In the genomic region with DNA sequence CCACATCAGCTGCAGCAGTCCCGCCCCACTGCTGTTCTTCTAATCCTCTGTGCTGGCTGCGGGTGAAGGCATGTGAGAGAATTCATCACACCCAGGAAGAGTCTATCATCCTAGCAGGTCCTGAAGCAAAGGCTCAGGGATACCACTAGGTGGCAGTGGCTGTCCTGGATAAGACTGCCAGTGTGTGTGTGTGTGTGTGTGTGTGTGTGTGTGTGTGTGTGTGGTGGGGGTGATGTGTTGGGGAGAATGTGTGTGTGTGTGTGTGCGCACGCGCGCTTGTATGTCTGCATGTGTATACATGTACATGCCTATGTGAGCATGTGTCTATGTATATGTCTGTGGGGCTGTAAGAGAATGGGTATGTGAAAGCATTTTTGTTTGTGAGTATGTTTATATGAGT, we compare ENCODE assay signal across 9 mouse cellular contexts. TPM values are rescaled to one million over a fixed set of nuclear protein-coding genes. Genes with fewer than 3 reads are reported as not detected.
DNase-seq lines count a peak whose midpoint lies in the region; ATAC-seq and TF ChIP-seq lines count a peak whose summit lies in the region.
"Had no signal": no experiment of that assay in that cellular context is flagged by ENCODE, and none has a peak within 500 bp of the region (broad histone marks: within the 10 kb centered on the region; RNA-seq: fewer than 3 reads in every experiment).

No protein-coding gene starts in this region.

- no peak overlapping the region for H3K4me3 ChIP-seq in heart, embryonic 10.5 days
- H3K4me3 ChIP-seq in testis, adult 2 months (ENCODE audit: control insufficient read depth, low read depth, low read length), result no peak overlapping the region
- no peak overlapping the region for H3K4me3 ChIP-seq in embryonic facial prominence, embryonic 10.5 days

- WGBS in heart, embryonic 10.5 days, result 72% methylated on average over 6 of the region's 6 CpGs
- WGBS in embryonic facial prominence, embryonic 10.5 days, result 69% methylated on average over 6 of the region's 6 CpGs

- ATAC-seq in megakaryocyte, adult 5-6 weeks (ENCODE audit: poor library complexity, severe bottlenecking), result 0 out of 2 replicates have a peak, but pooled peaks have one; percentile 18

- H3K27me3 ChIP-seq in heart, embryonic 10.5 days (ENCODE audit: insufficient read depth, poor library complexity, severe bottlenecking), result peaks cover 21% of the 10 kb centered on the region; the same call in 1 of the 2 replicates
- H3K27me3 ChIP-seq in testis, adult 2 months (ENCODE audit: control insufficient read depth, insufficient read depth, low read length), result no peaks in the 10 kb centered on the region
- H3K27me3 ChIP-seq in embryonic facial prominence, embryonic 10.5 days (replicated peaks; ENCODE audit: low read depth, poor library complexity, severe bottlenecking), result peaks cover 22% of the 10 kb centered on the region

- H3K9me3 ChIP-seq in heart, embryonic 10.5 days, result no peaks in the 10 kb centered on the region
- no peaks in the 10 kb centered on the region for H3K9me3 ChIP-seq in embryonic facial prominence, embryonic 10.5 days

- DNase-seq in heart, postnatal 4 days, result peak; percentile 58
- DNase-seq in heart, embryonic 10.5 days (ENCODE audit: low spot score), result no peak
- DNase-seq in testis, postnatal 14 days (ENCODE audit: low spot score), result no peak
- peak; percentile 60 for DNase-seq in embryonic facial prominence, embryonic 10.5 days (ENCODE audit: low spot score)
- no peak for DNase-seq in cerebellum, adult 9-10 months
- DNase-seq in T-cell, adult 2 months (ENCODE audit: low spot score), result no peak

- TF ChIP-seq CTCF in testis, adult 2 months (IDR thresholded peaks at IDR 0.05; ENCODE audit: control insufficient read depth, insufficient read depth, insufficient replicate concordance, low read depth, low read length), result peak; percentile 55; the same call in 1 of the 2 replicates

- no peaks in the 10 kb centered on the region for H3K36me3 ChIP-seq in heart, embryonic 10.5 days
- no peaks in the 10 kb centered on the region for H3K36me3 ChIP-seq in testis, adult 2 months (ENCODE audit: control insufficient read depth, insufficient read depth, low read length)
- no peaks in the 10 kb centered on the region for H3K36me3 ChIP-seq in embryonic facial prominence, embryonic 10.5 days (replicated peaks)

- TF ChIP-seq POLR2A in testis, adult 2 months (IDR thresholded peaks at IDR 0.05; ENCODE audit: control insufficient read depth, low read depth, low read length), result no peak

- H3K4me1 ChIP-seq in heart, embryonic 10.5 days, result peaks cover 44% of the 10 kb centered on the region
- H3K4me1 ChIP-seq in testis, adult 2 months (ENCODE audit: control insufficient read depth, insufficient read depth, low read length), result peaks cover 10% of the 10 kb centered on the region
- H3K4me1 ChIP-seq in embryonic facial prominence, embryonic 10.5 days, result peaks cover 24% of the 10 kb centered on the region

- H3K27ac ChIP-seq in heart, embryonic 10.5 days, result no peak overlapping the region
- H3K27ac ChIP-seq in testis, adult 2 months (ENCODE audit: control insufficient read depth, insufficient read depth, low read depth, low read length), result no peak overlapping the region
- no peak overlapping the region for H3K27ac ChIP-seq in embryonic facial prominence, embryonic 10.5 days (replicated peaks)

RNA-seq across cellular contexts. Expression of gene Aldh1a3, which starts 17.9 kb away (rescaled TPM):
- total RNA-seq in heart, postnatal 4 days (2021), result 1 to 10 TPM; 1.8 to 1.9 TPM
- polyA plus RNA-seq in heart, embryonic 10.5 days (2016; fragmentation: Nextera tagmentation; extraction: Ambion mirVana), result 0.95 and 1.6 TPM in 2 replicates
- 1.1 and 1.6 TPM in 2 replicates for polyA plus RNA-seq in testis, adult 2 months (2012; rRNA removed)
- polyA plus RNA-seq in embryonic facial prominence, embryonic 10.5 days (2016; fragmentation: Nextera tagmentation; extraction: Ambion mirVana), result 39.7 and 47.1 TPM in 2 replicates
- total RNA-seq in megakaryocyte, adult 5-6 weeks (2015), result 0.16 TPM in 1 of 2 replicates, not detected in the other
- total RNA-seq in megakaryocyte, adult 5-6 weeks (2017), result not detected in 2 replicates

RNA-seq across cellular contexts. Expression of gene Lrrk1, which starts 21.3 kb away (rescaled TPM):
- 10 to 100 TPM; 11.9 to 14.0 TPM for total RNA-seq in heart, postnatal 4 days (2021)
- polyA plus RNA-seq in heart, embryonic 10.5 days (2016; fragmentation: Nextera tagmentation; extraction: Ambion mirVana), result 9.9 and 12.3 TPM in 2 replicates
- 2.3 and 2.4 TPM in 2 replicates for polyA plus RNA-seq in testis, adult 2 months (2012; rRNA removed)
- polyA plus RNA-seq in embryonic facial prominence, embryonic 10.5 days (2016; fragmentation: Nextera tagmentation; extraction: Ambion mirVana), result 8.5 and 8.7 TPM in 2 replicates
- 20.6 and 25.6 TPM in 2 replicates for total RNA-seq in megakaryocyte, adult 5-6 weeks (2015)
- total RNA-seq in megakaryocyte, adult 5-6 weeks (2017), result 26.6 and 27.9 TPM in 2 replicates

RNA-seq across cellular contexts. Expression of gene Gm10974, which starts 43.7 kb away (rescaled TPM):
- not detected for total RNA-seq in heart, postnatal 4 days (2021)
- polyA plus RNA-seq in heart, embryonic 10.5 days (2016; fragmentation: Nextera tagmentation; extraction: Ambion mirVana), result not detected in 2 replicates
- not detected in 2 replicates for polyA plus RNA-seq in testis, adult 2 months (2012; rRNA removed)
- polyA plus RNA-seq in embryonic facial prominence, embryonic 10.5 days (2016; fragmentation: Nextera tagmentation; extraction: Ambion mirVana), result not detected in 2 replicates
- total RNA-seq in megakaryocyte, adult 5-6 weeks (2015), result not detected in 2 replicates
- not detected in 2 replicates for total RNA-seq in megakaryocyte, adult 5-6 weeks (2017)
- total RNA-seq: layer of hippocampus, adult 18-20 months had no signal

Comparison
In these comparisons a context has a peak if more than half of its experiments do, and no peak if none do; other contexts are left out.
1. DNase-seq: peak in heart, postnatal 4 days (single experiment) and embryonic facial prominence, embryonic 10.5 days (single experiment); none in heart, embryonic 10.5 days (single experiment), testis, postnatal 14 days (single experiment), cerebellum, adult 9-10 months (single experiment) and T-cell, adult 2 months (single experiment).
2. RNA of gene Aldh1a3, which starts 17.9 kb away (polyA plus RNA-seq): 39.7 to 47.1 TPM in embryonic facial prominence, embryonic 10.5 days; 0.95 to 1.6 TPM in heart, embryonic 10.5 days and 1.1 to 1.6 TPM in testis, adult 2 months; every median in the first group is over 10 times any median in the second.